Mouse (Mus musculus) megakaryocyte progenitor cell, adult 5-6 weeks (primary cell): ENCODE measurements at regions not wholly inside any gene's neighbourhood (a gene's known extent, or its start where the extent isn't known, plus 50 kb on each side); places are given as distances from the start of the nearest gene placed in this dataset.

Experiments used
- ATAC-seq: replicated peaks from 2 replicates; pipeline ENCODE4 v1.8.0; 2016; ENCODE audit warnings: mild to moderate bottlenecking, moderate TSS enrichment, inconsistent platforms; ENCODE audit not compliant: poor library complexity

DNA sequence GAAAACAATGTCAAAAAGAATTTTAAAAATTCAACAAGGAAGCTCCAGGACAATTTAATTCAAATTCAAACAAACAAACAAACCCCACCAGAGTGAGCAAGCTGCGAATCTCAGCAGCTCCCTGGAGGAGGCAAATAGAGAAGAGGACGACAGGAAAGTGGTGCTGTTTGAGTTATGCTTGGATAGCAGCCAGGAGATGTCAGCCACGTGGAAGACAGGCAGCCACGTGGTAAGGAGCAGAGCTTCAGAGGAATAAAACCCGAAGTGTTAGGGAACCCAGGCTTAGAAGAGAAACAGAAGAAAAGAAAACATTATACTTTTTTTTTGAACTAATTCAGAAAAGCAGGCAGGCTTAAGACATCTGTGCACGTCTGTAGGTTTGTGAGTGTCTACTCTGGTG is 108.2 kb upstream of the Parp11 start:
- no peak for ATAC-seq

DNA sequence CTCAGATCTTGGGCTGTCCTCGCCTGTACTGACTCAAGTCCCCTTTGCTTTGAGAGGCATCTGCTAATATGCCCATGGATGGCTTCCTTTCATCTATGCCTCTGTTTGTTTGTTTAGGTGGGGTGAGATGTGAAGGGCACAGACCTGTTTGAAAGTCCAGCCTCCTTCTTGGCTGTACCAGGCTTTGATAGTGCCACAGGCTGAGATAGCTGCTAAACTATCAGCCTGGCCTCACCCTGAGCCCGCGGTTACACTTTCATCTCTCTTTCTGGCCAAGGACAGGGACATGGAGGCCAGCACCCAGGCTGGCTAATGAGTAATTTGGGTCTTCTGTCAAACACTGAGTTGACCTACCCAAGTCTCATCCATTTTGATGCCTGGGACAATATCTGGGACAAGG is 105.0 kb upstream of the Parp11 start:
- no peak for ATAC-seq

DNA sequence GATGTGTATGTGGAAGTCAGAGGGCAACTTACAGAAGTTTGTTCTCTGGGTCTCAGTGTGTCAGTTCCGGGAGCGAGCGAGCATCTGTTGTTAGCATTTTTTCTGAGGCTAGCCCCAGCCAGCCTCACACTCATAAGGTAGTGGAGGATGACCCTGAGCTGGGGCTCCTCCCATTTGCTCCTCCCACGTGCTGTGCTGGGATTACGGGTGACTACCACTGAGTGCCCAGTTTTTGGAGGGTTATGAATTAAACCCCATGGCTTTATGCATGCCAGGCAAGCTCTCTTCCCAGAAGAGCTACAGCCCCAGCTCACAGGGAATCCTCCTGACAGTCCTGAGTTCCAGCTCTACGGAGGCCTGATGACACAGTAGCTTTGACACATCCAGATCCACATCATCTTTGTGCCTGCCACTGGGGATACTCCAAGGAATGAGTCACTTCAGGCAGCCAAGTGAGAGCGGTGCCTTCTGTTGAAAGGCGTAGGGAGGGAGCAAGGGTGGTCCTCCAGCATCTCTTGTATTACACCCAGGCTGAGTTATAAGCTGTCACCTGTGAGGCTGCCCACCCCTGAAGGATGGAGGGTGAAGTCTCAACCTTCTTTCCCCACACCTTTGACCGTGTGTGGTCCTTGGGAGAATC is 97.8 kb upstream of the Parp11 start:
- no peak for ATAC-seq

DNA sequence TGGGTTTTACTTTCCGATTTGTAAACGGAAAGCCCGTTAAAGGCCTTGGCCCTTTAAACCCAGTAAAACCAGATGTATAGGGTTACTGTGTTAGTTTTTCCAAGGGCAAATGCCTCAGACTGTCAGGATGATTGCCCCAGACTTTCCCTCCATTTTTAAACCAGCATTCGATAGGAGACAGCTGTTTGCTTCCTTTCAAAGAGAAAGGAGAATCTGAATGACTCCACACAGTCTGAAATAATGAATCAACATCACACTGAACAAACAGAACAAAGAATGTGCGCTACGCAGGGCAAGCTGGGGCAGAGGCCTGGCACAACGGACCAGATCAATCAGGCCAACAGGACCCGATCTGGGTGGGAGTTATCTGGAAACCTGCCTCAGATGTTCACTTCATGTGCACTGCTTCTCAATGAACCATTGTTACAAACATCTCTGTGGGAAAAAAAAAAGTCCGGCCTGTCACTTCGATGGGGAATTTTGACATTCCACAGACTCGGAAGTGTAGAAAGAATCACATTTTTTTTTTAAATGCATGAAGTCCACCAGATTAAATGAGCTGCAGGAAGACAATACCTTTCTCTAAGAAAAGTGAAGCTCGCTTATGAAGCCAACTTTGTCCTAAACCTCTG is 97.0 kb upstream of the Parp11 start:
- no peak for ATAC-seq

DNA sequence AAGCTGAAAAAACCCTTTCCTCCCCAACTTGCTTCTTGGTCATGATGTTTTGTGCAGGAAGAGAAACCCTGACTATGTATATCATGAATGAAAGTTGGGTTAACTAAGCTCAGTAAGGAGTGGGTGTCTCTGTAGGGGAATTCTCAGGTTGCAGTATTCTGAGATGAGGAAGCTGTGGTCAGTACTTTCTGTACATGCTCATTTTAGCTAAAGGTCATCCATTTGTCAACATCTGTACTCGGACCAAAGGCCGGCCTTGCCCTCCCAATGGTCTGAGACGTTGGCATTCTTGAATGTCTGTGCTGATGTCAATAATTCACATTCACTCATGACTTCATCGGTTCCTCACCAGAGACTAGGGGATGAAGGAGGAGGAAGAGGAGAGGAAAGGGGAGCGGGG is 94.9 kb upstream of the Parp11 start:
- ATAC-seq = peak; percentile 58; the same call in 1 of the 2 replicates

DNA sequence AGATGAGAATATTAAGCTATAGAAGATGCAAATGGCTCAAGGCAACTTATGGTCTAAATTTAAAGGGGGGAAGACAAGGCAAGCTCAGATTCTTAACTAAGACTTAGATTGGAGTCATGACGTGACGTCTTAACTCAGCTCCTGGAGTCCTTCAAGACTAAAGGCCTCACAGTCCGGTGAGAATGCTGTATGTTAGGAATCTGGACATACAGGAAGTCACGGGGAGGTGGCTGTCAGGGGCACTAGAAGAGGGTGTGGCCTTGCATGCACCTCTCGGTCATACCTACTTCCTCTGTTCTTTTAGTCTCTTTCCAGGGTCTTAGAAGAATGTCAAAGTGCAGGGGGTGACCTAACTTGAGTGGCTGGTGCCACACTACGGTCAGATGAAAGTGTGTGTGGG is 91.5 kb upstream of the Parp11 start:
- no peak for ATAC-seq

DNA sequence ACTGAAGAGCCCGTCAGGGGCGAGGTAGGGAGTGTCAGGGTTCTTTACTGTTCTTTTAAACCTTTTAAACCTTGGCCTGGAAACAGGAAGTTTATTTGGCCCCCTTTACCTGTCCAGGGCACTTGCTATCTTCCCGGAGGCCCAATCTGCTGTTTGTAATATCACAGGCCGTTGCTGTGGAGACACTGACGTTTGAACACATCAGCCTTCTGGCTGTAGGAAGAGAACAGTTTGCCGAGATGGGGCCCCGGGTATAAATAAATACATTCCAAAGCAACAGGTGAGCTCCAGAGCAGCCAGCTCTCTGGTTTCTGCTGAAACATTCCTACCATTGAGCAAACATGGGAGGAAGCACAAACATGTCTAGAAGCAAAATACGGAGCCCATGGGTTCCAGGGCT is 90.2 kb upstream of the Parp11 start:
- ATAC-seq = no peak

DNA sequence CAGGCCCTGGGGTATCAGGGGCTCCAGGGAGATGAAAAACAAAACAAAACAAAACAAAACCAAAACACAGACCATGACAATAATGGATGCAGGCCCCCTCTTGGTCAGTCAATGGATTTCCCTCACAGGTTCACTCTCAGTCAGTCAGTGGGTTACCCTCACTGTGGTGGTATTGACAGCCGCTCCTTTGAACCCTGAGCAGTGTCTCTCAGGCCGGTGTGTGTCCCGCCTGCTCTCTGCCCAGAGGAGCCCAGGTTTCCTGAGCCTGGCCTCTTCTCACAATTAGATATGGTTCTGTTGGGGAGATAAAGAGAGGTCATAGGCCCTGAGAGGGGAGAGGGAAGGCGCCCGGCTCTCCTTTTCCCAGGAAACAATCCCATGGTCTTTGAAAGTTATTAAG is 87.8 kb upstream of the Parp11 start:
- ATAC-seq = no peak

DNA sequence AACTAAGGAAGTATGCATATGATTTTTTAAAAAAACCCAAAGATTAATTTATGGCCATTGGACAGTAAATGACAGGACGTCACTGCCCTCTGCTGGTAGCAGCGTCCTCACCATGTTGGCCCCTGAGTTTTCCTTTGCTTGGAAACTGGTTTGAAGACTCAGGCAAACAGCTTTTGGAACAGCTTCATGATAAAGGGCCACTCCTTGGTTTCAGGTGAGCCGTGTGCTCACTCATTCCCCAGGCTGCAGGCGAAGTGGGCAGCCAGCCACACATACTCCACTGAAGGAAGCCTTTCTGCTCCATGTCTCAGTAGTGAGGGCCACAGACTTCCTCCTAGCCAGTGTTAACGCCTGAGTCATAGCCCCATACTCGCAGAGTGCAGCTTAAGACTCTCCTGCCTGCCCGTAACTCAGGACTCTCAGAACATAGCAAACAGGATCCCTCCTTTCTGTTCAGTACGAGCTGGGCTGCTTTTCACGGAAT is 87.2 kb upstream of the Parp11 start:
- peak; percentile 91 for ATAC-seq

DNA sequence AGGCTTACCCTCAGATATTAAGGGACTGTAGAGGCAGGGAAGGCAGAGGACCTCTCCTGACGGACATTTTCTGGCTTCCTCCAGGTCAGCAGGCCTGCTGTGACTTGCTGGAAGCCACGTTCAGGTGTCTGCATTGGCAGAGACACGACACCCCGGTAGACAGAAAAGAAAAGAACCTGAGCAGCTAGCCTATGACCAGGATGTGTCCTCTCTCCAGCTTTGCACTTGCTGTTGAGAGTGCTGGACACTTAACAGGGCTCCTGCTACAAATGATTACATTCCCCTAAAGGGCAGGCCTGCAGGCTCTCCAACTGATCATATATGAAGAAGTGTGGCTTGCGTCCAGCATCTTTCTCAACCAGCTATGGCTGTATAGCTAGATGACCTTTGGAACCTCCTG is 84.5 kb upstream of the Parp11 start:
- no peak for ATAC-seq

DNA sequence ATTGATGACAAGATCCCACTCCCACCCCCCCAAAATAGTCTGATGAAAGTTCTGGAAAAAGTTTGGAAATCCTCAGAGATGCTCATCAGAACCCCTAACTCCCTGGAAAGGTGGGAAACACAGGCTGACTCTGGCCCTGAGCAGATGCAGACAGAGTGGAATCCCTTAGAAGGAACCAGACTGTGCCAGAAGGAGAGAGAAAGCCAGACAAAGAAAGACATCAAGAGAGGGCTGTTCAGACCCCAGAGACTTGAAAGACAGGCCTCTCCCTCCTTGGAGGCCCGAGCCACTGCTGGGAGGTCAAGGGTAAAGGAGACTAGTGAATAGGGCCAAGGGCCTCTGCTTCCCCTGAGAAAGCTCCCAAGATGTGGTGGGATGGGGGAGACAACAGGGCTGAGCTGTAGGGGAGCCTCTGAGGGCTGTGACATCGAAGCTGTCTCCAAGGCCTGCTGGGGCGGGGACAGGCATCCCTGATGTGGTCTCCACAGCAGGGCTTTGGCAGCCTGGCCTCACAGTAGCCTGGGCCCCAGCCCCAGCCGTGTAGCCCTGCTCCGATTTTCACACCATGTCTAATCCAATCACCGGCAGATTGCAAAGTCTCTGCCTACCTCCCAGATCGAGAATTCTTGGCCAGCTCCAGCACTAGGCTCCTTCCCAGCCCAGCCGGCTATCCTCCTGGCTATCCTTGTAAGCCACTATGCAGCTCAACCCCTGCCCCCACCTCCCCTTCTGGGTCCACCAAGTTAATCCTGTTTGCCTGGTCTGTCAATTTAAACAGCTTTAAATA is 83.5 kb upstream of the Parp11 start:
- ATAC-seq = no peak

DNA sequence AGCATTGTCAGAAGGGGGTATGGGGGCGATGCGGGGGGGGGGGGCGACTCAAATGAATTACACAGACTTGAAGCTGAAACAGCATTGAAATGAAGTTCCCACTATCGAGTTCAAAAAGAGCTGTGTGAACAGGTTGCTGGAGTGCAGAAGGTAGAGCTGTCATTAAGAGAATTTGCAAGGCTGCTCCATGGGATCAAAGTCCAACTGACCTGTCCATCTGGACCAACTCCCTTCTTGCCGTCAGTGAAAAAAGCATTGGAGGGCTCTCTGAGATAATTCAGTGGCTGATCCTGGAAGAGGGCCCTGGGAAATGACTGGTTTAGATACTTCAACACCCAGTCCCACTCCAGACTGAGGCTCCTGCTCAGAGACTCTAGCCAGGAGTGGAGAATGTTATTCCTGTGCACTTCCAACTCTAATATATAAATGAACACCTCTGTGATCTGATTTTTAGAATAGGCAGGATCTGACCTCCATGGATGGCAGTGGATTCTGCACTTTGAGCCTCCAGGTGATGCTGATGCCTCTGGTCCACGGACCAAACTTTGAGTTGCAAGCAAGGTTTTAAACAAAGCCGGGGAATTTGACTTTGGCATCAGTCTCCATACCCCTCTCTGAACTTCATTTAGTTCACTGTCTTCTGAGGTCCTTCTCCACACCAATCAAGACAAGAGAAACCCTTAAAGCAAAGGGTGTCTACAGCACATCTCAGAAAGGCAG is 82.6 kb upstream of the Parp11 start:
- no peak for ATAC-seq

DNA sequence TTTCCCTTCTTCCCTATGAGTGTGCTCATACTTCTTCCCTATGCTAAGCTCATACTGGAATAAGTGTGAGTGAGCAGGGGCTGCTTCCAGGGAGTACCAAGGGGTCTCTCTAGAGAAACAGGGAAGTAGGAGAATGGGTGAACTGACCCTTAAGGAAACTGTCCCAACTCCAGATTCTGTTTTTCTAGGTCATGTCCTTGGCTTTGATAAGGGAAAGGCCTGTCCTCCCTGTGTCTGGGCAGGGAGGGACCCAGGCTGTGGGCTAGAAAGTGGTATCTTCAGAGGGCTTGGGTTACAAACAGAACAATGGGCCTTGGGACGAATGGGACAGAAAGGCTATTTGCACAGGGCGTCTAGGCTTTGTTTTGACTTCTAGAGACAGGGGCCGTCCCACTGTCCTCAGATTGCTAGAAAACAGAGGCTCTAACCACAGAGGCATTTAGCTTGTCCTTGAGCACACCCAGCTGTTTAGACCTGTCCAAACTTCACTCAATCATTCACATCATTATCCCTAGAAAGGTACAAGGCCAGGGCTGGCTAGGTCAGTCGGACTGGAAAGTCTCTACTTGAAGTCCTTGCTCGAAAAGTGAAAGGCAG is 82.0 kb upstream of the Parp11 start:
- ATAC-seq = no peak

DNA sequence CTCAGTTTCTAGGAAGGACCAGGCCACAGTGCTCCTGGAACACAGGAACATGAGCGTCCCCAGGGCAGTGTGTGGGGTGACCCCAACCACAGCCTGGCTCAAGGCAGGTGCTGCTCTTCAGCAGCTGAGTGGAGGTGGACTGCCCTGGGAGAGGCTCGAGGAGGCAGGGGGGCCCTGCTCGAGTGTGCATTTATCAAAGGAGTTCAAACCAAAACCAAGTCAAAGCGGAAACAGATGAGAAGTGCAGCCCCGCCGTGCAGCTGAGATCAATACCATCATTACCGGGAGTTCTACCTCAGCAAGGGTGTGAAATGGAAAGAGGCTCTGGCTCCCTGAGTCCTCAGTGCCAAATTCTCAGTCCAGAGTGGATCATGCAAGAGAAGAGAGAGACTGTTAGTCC is 81.4 kb upstream of the Parp11 start:
- ATAC-seq = no peak

DNA sequence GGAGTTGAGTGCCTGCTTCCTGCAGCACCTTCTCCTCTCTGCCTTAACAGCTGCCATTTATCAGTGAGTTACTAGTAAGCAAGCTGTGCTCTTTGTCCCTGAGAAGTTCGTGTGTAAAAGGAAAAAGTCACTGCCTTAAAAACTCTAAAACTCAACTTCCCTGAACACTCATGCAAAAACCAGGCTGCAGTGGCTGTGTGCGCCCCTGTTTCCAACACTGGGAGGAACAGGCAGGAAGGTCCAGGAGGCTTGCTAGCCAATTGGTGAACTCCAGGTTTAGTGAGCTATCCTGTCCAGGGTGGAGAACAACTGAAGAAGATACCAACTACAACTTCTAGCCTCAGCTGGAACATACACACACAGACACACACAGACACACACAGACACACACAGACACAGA is 81.0 kb upstream of the Parp11 start:
- no peak for ATAC-seq

DNA sequence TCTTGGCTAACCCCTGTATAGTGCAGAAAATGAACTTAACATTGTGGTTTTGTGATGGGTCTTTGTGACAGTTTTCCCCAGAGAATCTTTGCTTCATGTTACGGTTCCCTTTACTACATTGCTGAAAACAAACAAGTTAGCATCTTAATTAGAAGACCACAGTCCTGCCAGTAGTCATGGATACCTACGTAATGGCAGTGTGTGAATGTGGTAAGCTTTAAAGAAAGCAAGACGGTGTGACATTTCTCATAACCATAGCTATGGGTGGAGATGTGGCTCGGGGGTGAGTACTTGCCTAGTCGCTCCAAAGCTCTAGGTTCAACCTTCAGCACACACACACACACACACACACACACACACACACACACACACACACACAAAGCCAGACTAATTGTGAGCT is 73.6 kb upstream of the Parp11 start:
- no peak for ATAC-seq

DNA sequence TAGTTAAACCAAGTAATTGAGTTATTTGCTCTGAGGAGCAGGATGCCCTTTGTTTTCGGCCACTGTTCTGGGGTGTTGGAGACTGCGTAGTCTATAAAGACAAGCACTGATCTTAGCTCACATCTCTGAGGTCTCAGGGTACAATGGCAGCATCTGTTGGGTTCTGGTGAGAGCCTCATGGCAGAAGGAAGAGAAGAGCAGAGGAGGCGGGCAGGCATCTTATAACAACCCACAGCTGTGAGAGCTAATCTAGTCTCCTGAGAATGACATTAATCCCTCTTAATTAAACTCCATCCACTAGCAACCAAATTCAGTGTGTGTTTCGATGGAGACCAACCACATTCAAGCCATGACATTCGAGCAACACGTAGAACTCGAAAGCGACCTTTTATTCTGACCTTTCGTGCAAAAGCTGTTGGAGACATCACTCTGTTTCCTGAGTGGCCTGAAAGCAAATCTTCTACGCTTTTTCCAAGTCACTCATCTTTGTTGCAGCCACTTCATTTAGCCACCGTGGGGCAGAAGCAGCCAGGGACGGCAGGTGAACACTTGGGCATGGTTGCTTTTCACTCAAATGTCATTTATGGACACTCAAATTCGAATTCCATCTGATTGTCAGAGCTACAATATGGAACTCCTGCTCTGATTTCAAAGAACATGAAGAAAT is 72.7 kb upstream of the Parp11 start:
- 0 out of 2 replicates have a peak, but pooled peaks have one; percentile 41 for ATAC-seq

DNA sequence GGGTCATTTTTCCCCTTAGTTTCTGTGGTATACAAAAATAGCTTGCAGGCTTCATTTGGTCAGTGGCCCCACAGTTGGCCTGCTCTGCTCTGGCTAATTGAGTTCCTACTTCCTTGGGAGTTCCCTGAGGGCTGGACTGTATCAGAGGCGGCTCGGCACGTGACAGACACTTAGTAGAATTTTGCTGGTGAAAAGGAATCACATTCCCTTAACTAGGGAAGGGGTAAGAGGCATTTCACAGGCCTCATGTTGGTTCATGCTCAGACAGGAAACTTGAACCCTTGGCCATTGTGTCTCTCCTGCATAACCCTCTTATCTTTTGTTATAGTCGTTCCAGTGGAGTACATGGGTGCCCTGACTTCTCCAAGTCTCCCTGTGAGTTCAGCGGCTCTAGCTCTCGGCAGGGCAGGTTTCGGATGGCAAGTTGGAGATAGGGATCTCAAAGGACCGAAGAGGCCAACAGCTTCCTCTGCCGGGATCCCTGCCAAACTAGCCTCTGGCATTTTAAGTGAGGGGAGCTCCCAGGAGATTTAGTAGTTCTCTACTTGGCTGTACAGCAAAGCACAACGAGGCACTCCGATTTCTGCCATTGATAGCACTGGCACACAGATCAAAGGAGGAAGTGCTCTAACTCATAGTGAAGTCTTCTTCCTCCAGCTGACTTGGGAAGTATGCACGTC is 72.0 kb upstream of the Parp11 start:
- ATAC-seq = peak; percentile 22; the same call in 1 of the 2 replicates

DNA sequence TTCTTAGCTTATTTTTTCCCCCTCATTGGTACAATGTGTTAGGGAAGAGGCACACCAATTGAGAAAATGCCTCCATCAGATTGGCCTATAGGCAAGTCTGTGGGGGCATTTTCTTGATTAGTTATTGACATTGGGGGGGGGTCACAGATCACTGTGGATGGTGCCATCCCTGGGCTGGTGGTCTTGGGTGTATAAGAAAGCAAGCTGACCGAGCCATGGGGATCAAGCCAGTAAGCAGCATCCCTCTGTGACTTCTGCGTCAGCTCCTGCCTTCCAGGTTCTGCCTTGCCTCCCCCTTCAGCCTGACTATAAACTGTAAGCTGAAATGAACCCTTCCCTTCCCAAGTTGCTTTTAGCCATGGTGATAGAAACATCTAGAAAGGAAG is 71.5 kb upstream of the Parp11 start:
- no peak for ATAC-seq

DNA sequence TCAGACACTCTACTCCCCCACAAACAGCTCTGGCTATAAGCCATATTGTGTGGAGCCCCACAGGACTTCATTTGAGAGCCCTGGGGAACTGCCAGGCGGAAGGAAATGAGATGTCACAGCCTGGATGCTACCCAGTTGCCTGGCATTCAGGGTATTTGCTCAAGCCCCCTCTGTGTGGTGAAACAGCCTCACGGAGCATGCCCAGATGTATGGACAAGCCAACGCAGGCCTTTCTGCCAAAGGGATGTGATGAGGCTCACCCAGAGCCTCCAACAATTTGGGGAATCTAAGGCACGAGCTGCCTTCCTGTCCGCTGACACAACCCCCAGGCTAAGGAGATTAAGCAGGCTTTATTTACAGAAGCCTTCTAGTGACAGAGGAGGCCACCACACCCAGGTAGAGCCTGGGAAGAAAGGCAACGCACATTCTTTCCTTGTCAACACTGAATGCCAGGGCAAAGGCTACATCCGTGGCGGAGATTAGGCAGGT is 70.9 kb upstream of the Parp11 start:
- peak; percentile 79 for ATAC-seq
